Mouse (Mus musculus) adrenal gland, postnatal 14 days (tissue): ENCODE data around the gene Brms1l. TPM values are rescaled to one million over a fixed set of nuclear protein-coding genes. Genes with fewer than 3 reads are reported as not detected.

Experiments
- DNase-seq: peaks from one replicate; pipeline ENCODE4 v3.0.0; 2021; ENCODE audit warnings: mixed read lengths
- microRNA-seq, 2 experiments: library from miRNA; unstranded; fragments of <30 nt; microRNA quantifications; one replicate each; pipeline ENCODE4 v1.2.0; 2021
- total RNA-seq: library from RNA; stranded (reverse); gene quantifications from 2 replicates; pipeline ENCODE4 v1.2.3, GENCODE M21; 2021

The Brms1l gene
- total RNA-seq, 1 experiment from 2014 or later: 43.1 TPM

GRCm38 (mm10) chr12:55859409-55860349 lies 23.6 kb downstream of the Brms1l start:
- no peak for DNase-seq

- no peak for DNase-seq
Measured at GRCm38 (mm10) chr12:55860631-55861030, 24.5 kb downstream of the Brms1l start.

DNA sequence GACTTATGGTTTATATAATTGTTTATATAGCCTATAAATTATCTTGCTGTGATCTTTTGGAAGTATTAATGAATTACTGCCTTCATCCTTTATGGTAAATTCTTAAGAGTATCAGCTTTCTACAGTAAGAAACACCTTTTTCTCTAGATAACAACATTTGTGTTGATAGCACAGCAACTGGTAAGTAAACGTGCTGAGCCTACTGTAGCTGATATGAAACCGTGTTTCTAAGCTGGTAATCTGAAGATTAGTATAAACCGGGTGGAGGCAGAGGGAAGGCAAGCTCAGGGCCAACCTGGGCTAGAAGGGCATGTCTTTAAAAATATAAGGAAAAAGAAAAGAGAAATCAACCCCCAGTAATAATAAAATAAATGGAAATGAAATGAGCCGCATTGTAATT lies 31.6 kb downstream of the Brms1l start:
- no peak for DNase-seq

- DNase-seq: no peak
Measured at GRCm38 (mm10) chr12:55869622-55870322, 33.6 kb downstream of the Brms1l start.

- no peak for DNase-seq
Measured at GRCm38 (mm10) chr12:55885449-55885848, 49.3 kb downstream of the Brms1l start.

- DNase-seq: no peak
Measured at GRCm38 (mm10) chr12:55888570-55888969, 52.4 kb downstream of the Brms1l start.

- DNase-seq: no peak
Measured at GRCm38 (mm10) chr12:55904801-55905200, 68.7 kb downstream of the Brms1l start.

DNA sequence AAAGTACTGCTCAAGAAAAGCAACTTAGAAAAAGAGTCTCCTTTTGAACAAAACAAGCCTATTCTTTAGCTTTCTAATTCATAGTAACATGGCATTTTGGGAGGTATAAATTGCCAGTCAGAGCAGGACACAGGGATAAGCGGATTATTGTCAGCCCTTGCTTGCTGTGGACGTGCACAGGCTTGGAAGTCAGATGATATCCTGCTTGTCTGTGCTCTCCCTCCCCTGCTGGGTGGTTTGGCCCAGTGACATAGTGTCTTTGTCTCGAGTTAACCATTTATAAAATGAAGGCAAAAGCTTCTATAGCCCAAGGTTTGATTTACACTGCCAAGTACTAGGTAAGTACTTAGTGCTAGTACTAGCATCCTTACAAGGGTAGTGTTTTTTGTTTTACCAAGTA lies 76.0 kb downstream of the Brms1l start:
- no peak for DNase-seq

DNA sequence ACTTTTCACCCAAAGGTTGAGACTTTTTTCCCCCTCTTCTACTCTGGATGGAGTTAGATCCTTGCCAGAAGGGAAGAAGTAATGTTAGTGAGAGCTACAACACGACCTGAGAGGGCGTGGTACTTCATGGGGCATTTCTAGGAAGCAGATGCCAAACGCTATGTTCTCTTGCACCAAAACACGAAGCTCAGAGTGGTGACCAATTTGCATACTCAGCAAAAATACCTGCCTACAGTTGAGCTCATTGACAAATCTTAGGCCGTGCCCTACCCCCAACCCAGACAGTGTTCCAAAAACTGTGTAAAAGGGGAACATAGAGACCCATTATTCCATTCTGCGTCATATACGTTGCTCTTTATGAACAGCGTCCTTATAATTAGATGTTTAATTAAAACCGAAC lies 77.1 kb downstream of the Brms1l start:
- DNase-seq: no peak

- DNase-seq: no peak
Measured at GRCm38 (mm10) chr12:55916250-55916649, 80.1 kb downstream of the Brms1l start.

DNA sequence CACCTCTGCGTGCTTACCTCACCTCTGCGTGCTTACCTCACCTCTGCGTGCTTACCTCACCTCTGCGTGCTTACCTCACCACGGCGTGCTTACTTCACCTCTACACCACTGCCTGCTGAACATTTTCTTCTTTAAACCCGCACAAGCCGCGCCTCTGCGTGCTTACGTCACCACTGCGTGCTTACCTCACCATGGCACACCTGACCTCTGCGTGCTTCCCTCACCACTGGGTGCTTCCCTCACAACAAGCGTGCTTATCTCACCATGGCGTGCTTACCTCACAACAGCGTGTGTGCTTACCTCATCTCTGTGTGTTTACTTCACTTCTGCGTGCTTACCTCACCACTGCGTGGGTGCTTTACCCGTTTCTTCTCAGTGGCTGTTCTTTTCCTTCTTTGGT lies 80.9 kb downstream of the Brms1l start:
- no peak for DNase-seq

Small RNA genes lying within 50 kb of the gene (microRNA-seq; reads per million reads assigned to microRNA genes)
- 0.38 to 2.1 reads per million in 2 experiments for gene Gm23394

Other genes with a start within 250 kb of the Brms1l start
- gene Insm2, start 236.9 kb upstream of the Brms1l start, total RNA-seq: 1.0 and 1.5 TPM in 2 replicates
- 74.2 and 85.0 TPM in 2 replicates for gene Ralgapa1, start 15.2 kb upstream of the Brms1l start, total RNA-seq